Mouse (Mus musculus) hematopoietic stem cell, adult 5-6 weeks (primary cell): Measurements from ENCODE around the gene Abr. TPM values are rescaled to one million over a fixed set of nuclear protein-coding genes. Genes with fewer than 3 reads are reported as not detected.
A peak's percentile ranks its signal among the peaks of the same experiment; 100 is the strongest.

Experiments used
- ATAC-seq, 2 experiments: fragments of 125-278 bp in 1 of 2; replicated peaks in 1 of 2; 2 replicates each; pipeline ENCODE4 v1.8.0; 2016 to 2017; ENCODE audit warnings: inconsistent platforms in 2 of 2, mild to moderate bottlenecking in 2 of 2, moderate number of reproducible peaks in 2 of 2, low read depth in 1 of 2, moderate TSS enrichment in 1 of 2; ENCODE audit not compliant: low FRiP score in 2 of 2, poor library complexity in 2 of 2, severe bottlenecking in 2 of 2, insufficient read depth in 1 of 2, low TSS enrichment in 1 of 2
- total RNA-seq: library from RNA; stranded (forward); fragments of 172-1452, 232-1000 nt; gene quantifications from 2 replicates; pipeline ENCODE4 v1.2.3, GENCODE M21; 2017

The Abr gene
- total RNA-seq, 1 experiment from 2014 or later: 52.9 TPM

- peak; percentile 53 to 65; a peak in 1 of 4 replicates for ATAC-seq
Measured at GRCm38 (mm10) chr11:76536576-76537354, 85.3 kb downstream of the Abr start.

- no peak for ATAC-seq
Measured at GRCm38 (mm10) chr11:76532001-76532400, 90.1 kb downstream of the Abr start.

- no peak for ATAC-seq
Measured at GRCm38 (mm10) chr11:76530966-76531678, 91.0 kb downstream of the Abr start.

- no peak for ATAC-seq
Measured at GRCm38 (mm10) chr11:76530168-76530935, 91.8 kb downstream of the Abr start.

- no peak for ATAC-seq
Measured at GRCm38 (mm10) chr11:76529352-76530141, 92.6 kb downstream of the Abr start.

GRCm38 (mm10) chr11:76525646-76526351, 96.3 kb downstream of the Abr start:
- no peak for ATAC-seq

- peak; percentile 75 to 83; a peak in 3 of 4 replicates for ATAC-seq
Measured at GRCm38 (mm10) chr11:76524947-76525346, 97.2 kb downstream of the Abr start.

- ATAC-seq: no peak
Measured at GRCm38 (mm10) chr11:76523356-76523755, 98.8 kb downstream of the Abr start.

GRCm38 (mm10) chr11:76520889-76521288, 101.2 kb downstream of the Abr start:
- ATAC-seq: no peak

GRCm38 (mm10) chr11:76518613-76519012, 103.5 kb downstream of the Abr start:
- no peak for ATAC-seq

- no peak for ATAC-seq
Measured at GRCm38 (mm10) chr11:76518125-76518524, 104.0 kb downstream of the Abr start.

GRCm38 (mm10) chr11:76516951-76517350, 105.2 kb downstream of the Abr start:
- no peak for ATAC-seq

- ATAC-seq: no peak
Measured at GRCm38 (mm10) chr11:76515123-76515522, 107.0 kb downstream of the Abr start.

GRCm38 (mm10) chr11:76510977-76511376, 111.1 kb downstream of the Abr start:
- no peak for ATAC-seq

GRCm38 (mm10) chr11:76509751-76510723, 112.1 kb downstream of the Abr start:
- peak in 1 of 2 experiments; percentile 29; a peak in 1 of 4 replicates for ATAC-seq
